Mouse (Mus musculus): ENCODE data around the gene Pola1. TPM values are rescaled to one million over a fixed set of nuclear protein-coding genes. Genes with fewer than 3 reads are reported as not detected.

Gene Pola1
- polyA plus RNA-seq, 1 experiment = not detected

- TF ChIP-seq CTCF (IDR thresholded peaks at IDR 0.05; ENCODE audit: insufficient read depth, low read depth, low read length) (no peak), POLR2A (IDR thresholded peaks at IDR 0.05; ENCODE audit: insufficient read depth, low read depth, low read length) (no peak)
- Histone ChIP-seq H3K27ac (ENCODE audit: insufficient read depth, low read depth, low read length) (no peak overlapping the region), H3K4me1 (ENCODE audit: control insufficient read depth, insufficient read depth, low read length) (no peaks in the 10 kb centered on the region), H3K4me3 (ENCODE audit: insufficient read depth, low read depth, low read length) (no peak overlapping the region)
- 97% methylated on average over 2 of the region's 2 CpGs for WGBS
Observed at GRCm38 (mm10) chrX:93650738-93651137, 18.8 kb upstream of the Pola1 start.

DNA sequence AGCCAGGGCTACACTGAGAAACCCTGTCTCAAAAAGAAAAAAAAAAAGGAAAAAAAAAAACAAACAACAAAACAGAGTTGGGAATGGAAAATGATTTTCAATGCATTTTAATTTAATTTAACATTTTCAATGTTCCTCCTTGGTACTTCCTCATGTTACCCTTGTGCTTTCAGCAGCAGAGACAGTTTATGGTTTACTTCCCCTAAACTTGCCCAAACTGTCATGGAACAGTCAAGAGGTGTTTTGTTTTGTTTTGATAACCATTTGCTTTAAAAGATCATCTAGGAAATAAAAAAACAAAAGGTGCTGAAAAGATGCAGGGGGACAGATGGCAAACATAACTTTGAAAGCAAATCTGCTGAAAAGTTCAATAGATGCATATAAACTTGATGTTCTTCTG lies 12.1 kb upstream of the Pola1 start:
- no peaks in the 10 kb centered on the region for H3K4me1 ChIP-seq (ENCODE audit: control insufficient read depth, insufficient read depth, low read length)
- H3K27ac ChIP-seq (ENCODE audit: insufficient read depth, low read depth, low read length) = no peak overlapping the region
- no peak for TF ChIP-seq CTCF (IDR thresholded peaks at IDR 0.05; ENCODE audit: insufficient read depth, low read depth, low read length)
- no peak for TF ChIP-seq POLR2A (IDR thresholded peaks at IDR 0.05; ENCODE audit: insufficient read depth, low read depth, low read length)
- H3K4me3 ChIP-seq (ENCODE audit: insufficient read depth, low read depth, low read length) = no peak overlapping the region

DNA sequence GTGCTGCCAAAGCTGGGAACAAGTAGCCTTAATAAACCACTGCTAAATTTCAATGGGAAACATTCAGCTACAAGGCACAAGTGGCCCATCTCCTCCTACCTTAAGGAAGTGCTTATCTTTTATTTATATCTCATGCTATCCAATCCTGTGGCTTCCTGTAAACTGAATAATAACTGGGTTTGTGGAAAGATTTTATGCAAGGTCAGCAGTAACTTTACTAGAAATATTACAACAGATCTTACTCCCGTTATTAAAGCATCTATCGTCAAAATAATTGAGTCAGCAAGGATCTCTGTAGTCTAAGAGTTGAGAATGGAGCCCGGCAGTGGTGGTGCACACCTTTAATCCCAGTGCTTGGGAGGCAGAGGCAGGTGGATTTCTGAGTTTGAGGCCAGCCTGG lies 11.6 kb upstream of the Pola1 start:
- no peak overlapping the region for H3K4me3 ChIP-seq (ENCODE audit: insufficient read depth, low read depth, low read length)
- no peak overlapping the region for H3K27ac ChIP-seq (ENCODE audit: insufficient read depth, low read depth, low read length)
- 87% methylated on average over 3 of the region's 3 CpGs for WGBS
- TF ChIP-seq POLR2A (IDR thresholded peaks at IDR 0.05; ENCODE audit: insufficient read depth, low read depth, low read length) = no peak
- no peak for TF ChIP-seq CTCF (IDR thresholded peaks at IDR 0.05; ENCODE audit: insufficient read depth, low read depth, low read length)
- H3K4me1 ChIP-seq (ENCODE audit: control insufficient read depth, insufficient read depth, low read length) = no peaks in the 10 kb centered on the region

GRCm38 (mm10) chrX:93634861-93635375 lies 3.0 kb upstream of the Pola1 start:
- Histone ChIP-seq H3K4me3 (ENCODE audit: insufficient read depth, low read depth, low read length) (no peak overlapping the region), H3K4me1 (ENCODE audit: control insufficient read depth, insufficient read depth, low read length) (no peaks in the 10 kb centered on the region), H3K27ac (ENCODE audit: insufficient read depth, low read depth, low read length) (no peak overlapping the region)
- WGBS = 54% methylated on average over 2 of the region's 2 CpGs
- TF ChIP-seq POLR2A (IDR thresholded peaks at IDR 0.05; ENCODE audit: insufficient read depth, low read depth, low read length) (no peak), CTCF (IDR thresholded peaks at IDR 0.05; ENCODE audit: insufficient read depth, low read depth, low read length) (no peak)

DNA sequence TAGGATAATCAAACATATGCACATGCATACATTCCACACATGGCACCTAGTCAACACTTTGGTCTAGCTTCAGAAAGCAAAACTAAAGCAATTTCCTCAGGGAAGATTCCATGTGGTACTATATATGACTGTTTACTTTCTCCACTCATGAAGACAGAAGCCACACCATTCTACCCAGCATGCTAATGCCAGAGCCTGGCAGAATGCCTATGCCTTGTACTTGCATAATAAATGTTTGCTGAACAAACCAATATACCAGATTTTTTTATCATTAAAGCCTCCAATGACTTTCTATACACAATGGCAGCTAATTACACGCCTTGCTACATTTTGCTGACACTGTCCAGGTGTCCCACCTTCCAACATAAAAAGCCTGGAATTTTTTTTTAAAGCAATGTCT lies 1.7 kb downstream of the Pola1 start:
- Histone ChIP-seq H3K27ac (ENCODE audit: insufficient read depth, low read depth, low read length) (no peak overlapping the region), H3K4me1 (ENCODE audit: control insufficient read depth, insufficient read depth, low read length) (no peaks in the 10 kb centered on the region), H3K4me3 (ENCODE audit: insufficient read depth, low read depth, low read length) (no peak overlapping the region)
- TF ChIP-seq POLR2A (IDR thresholded peaks at IDR 0.05; ENCODE audit: insufficient read depth, low read depth, low read length) (no peak), CTCF (IDR thresholded peaks at IDR 0.05; ENCODE audit: insufficient read depth, low read depth, low read length) (no peak)
- WGBS = 38% methylated on average over 1 of the region's 1 CpGs

GRCm38 (mm10) chrX:93602214-93602613 lies 29.7 kb downstream of the Pola1 start:
- Histone ChIP-seq H3K4me3 (ENCODE audit: insufficient read depth, low read depth, low read length) (no peak overlapping the region), H3K27ac (ENCODE audit: insufficient read depth, low read depth, low read length) (no peak overlapping the region), H3K4me1 (ENCODE audit: control insufficient read depth, insufficient read depth, low read length) (no peaks in the 10 kb centered on the region)
- 85% methylated on average over 1 of the region's 1 CpGs for WGBS
- no peak for TF ChIP-seq POLR2A (IDR thresholded peaks at IDR 0.05; ENCODE audit: insufficient read depth, low read depth, low read length)
- TF ChIP-seq CTCF (IDR thresholded peaks at IDR 0.05; ENCODE audit: insufficient read depth, low read depth, low read length) = no peak

GRCm38 (mm10) chrX:93594283-93594682 lies 37.7 kb downstream of the Pola1 start:
- 94% methylated on average over 4 of the region's 4 CpGs for WGBS

DNA sequence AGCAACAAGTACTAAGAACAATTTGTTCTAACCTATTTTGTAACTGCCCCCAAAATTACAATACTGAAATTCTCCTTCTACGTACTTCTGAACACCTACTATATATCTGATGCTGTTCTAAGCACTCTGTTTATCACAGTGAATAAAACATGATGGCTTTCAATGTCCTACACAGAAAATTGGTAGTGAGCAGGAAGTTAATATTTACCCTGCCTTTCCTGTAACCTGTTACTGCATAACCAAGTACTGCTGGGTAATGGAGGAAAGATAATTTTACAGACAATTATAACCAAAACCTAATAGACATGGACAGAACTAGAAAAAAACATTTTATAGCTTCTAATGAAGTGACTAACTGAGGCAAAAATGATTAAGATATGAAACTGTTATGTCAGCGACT lies 51.0 kb downstream of the Pola1 start:
- Histone ChIP-seq H3K27ac (ENCODE audit: insufficient read depth, low read depth, low read length) (no peak overlapping the region), H3K4me1 (ENCODE audit: control insufficient read depth, insufficient read depth, low read length) (no peaks in the 10 kb centered on the region), H3K4me3 (ENCODE audit: insufficient read depth, low read depth, low read length) (no peak overlapping the region)
- WGBS = 91% methylated on average over 2 of the region's 2 CpGs
- no peak for TF ChIP-seq POLR2A (IDR thresholded peaks at IDR 0.05; ENCODE audit: insufficient read depth, low read depth, low read length)
- no peak for TF ChIP-seq CTCF (IDR thresholded peaks at IDR 0.05; ENCODE audit: insufficient read depth, low read depth, low read length)

More at GRCm38 (mm10) chrX:93594283-93594682, 37.7 kb downstream of the Pola1 start:
- no peak overlapping the region for H3K4me3 ChIP-seq (ENCODE audit: insufficient read depth, low read depth, low read length)
- H3K4me1 ChIP-seq (ENCODE audit: control insufficient read depth, insufficient read depth, low read length) = no peaks in the 10 kb centered on the region
- no peak overlapping the region for H3K27ac ChIP-seq (ENCODE audit: insufficient read depth, low read depth, low read length)
- TF ChIP-seq POLR2A (IDR thresholded peaks at IDR 0.05; ENCODE audit: insufficient read depth, low read depth, low read length) (no peak), CTCF (IDR thresholded peaks at IDR 0.05; ENCODE audit: insufficient read depth, low read depth, low read length) (no peak)

- Histone ChIP-seq H3K27ac (ENCODE audit: insufficient read depth, low read depth, low read length) (no peak overlapping the region), H3K4me3 (ENCODE audit: insufficient read depth, low read depth, low read length) (no peak overlapping the region), H3K4me1 (ENCODE audit: control insufficient read depth, insufficient read depth, low read length) (no peaks in the 10 kb centered on the region)
- 26% methylated on average over 1 of the region's 1 CpGs for WGBS
- TF ChIP-seq CTCF (IDR thresholded peaks at IDR 0.05; ENCODE audit: insufficient read depth, low read depth, low read length) (no peak), POLR2A (IDR thresholded peaks at IDR 0.05; ENCODE audit: insufficient read depth, low read depth, low read length) (no peak)
Observed at GRCm38 (mm10) chrX:93557171-93557570, 74.8 kb downstream of the Pola1 start.

- H3K4me3 ChIP-seq (ENCODE audit: insufficient read depth, low read depth, low read length) = no peak overlapping the region
- TF ChIP-seq CTCF (IDR thresholded peaks at IDR 0.05; ENCODE audit: insufficient read depth, low read depth, low read length) (no peak), POLR2A (IDR thresholded peaks at IDR 0.05; ENCODE audit: insufficient read depth, low read depth, low read length) (no peak)
- 46% methylated on average over 2 of the region's 2 CpGs for WGBS
Observed at GRCm38 (mm10) chrX:93539779-93540178, 92.2 kb downstream of the Pola1 start.

More at GRCm38 (mm10) chrX:93539779-93540178, 92.2 kb downstream of the Pola1 start:
- H3K4me1 ChIP-seq (ENCODE audit: control insufficient read depth, insufficient read depth, low read length) = no peaks in the 10 kb centered on the region
- no peak overlapping the region for H3K27ac ChIP-seq (ENCODE audit: insufficient read depth, low read depth, low read length)

Measured in olfactory bulb, adult 2 months (tissue).